Mouse (Mus musculus): Measurements from ENCODE around the gene Gtf2h4. TPM values are rescaled to one million over a fixed set of nuclear protein-coding genes. Genes with fewer than 3 reads are reported as not detected.

The Gtf2h4 gene
- polyA plus RNA-seq, 1 experiment from 2014 or later, result 30.5 TPM

- in situ Hi-C loops (cut with MboI; ENCODE audit: low pct_unique_long_range_greater_than_20kb), result no loop called here
- POLR2A ChIA-PET, result no interaction called here
- no peaks in the 10 kb centered on the region for H3K27me3 ChIP-seq
- no peak for DNase-seq (ENCODE audit: low read depth, low spot score)
- TF ChIP-seq CTCF (IDR thresholded peaks at IDR 0.05), result no peak
- CTCF ChIA-PET, result no interaction called here
- no peak for ATAC-seq
These were observed 15.0 kb upstream of the Gtf2h4 start for GRCm38 (mm10) chr17:35688347-35689175.

DNA sequence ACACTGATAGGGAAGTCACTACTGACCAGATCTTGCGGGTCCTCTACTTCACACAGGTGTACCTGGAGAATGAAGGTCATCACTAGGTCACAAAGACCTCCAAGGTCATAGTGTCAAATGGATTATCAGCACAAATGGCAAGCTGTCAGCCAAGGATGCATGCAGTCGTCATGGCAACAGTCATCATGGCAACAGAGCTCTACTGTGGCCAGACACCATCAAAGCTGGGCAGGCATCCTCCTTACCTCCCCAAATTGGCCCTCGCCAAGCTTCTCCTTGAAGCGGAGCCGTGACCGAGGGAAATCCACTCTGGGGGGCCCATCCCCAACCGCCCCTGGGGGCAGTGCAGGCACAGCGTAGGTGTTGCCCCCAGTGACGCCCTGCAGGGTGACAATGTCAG is 11.5 kb upstream of the Gtf2h4 start:
- POLR2A ChIA-PET, result interaction anchor here (1.0 to 1.2 kb wide), 2 partner anchors 12 to 17 kb away, joined by 3 to 4 read pairs; partner anchors contain the start of gene Vars2
- CTCF ChIA-PET, result interaction anchor here (1.4 kb wide), 2 partner anchors 13 to 15 kb away, joined by 3 read pairs; no protein-coding TSS in a partner anchor
- ATAC-seq (no peak), DNase-seq (ENCODE audit: low read depth, low spot score) (no peak)
- in situ Hi-C loops (cut with MboI; ENCODE audit: low pct_unique_long_range_greater_than_20kb), result no loop called here
- no peaks in the 10 kb centered on the region for H3K27me3 ChIP-seq
- no peak for TF ChIP-seq CTCF (IDR thresholded peaks at IDR 0.05)

- ATAC-seq (no peak), DNase-seq (ENCODE audit: low read depth, low spot score) (no peak)
- in situ Hi-C loops (cut with MboI; ENCODE audit: low pct_unique_long_range_greater_than_20kb), result no loop called here
- ChIA-PET CTCF (interaction anchor here (0.7 to 3.4 kb wide), 7 partner anchors 9 to 55 kb away, joined by 3 to 14 read pairs (median 4); no protein-coding TSS in a partner anchor), POLR2A (interaction anchor here (1.3 to 1.6 kb wide), 2 partner anchors 11 to 16 kb away, joined by 4 read pairs; no protein-coding TSS in a partner anchor)
- H3K27me3 ChIP-seq, result no peaks in the 10 kb centered on the region
- no peak for TF ChIP-seq CTCF (IDR thresholded peaks at IDR 0.05)
These were observed 8.4 kb upstream of the Gtf2h4 start for GRCm38 (mm10) chr17:35681986-35682385.

- in situ Hi-C loops (cut with MboI; ENCODE audit: low pct_unique_long_range_greater_than_20kb), result no loop called here
- no peaks in the 10 kb centered on the region for H3K27me3 ChIP-seq
- TF ChIP-seq CTCF (IDR thresholded peaks at IDR 0.05), result no peak
- ChIA-PET POLR2A (interaction anchor here (0.6 to 1.6 kb wide), 4 partner anchors 10 to 17 kb away, joined by 3 to 4 read pairs (median 4); no protein-coding TSS in a partner anchor), CTCF (interaction anchor here (1.3 to 3.4 kb wide), 3 partner anchors 12 to 45 kb away, joined by 5 to 14 read pairs (median 6); no protein-coding TSS in a partner anchor)
- ATAC-seq, result no peak
- no peak for DNase-seq (ENCODE audit: low read depth, low spot score)
These were observed 7.1 kb upstream of the Gtf2h4 start for GRCm38 (mm10) chr17:35680591-35680990.

GRCm38 (mm10) chr17:35672527-35672926 is 1.0 kb downstream of the Gtf2h4 start:
- ATAC-seq, result no peak
- ChIA-PET CTCF (interaction anchor here (1.0 to 1.5 kb wide), 2 partner anchors 11 to 53 kb away, joined by 3 read pairs; no protein-coding TSS in a partner anchor), POLR2A (interaction anchor here (0.6 to 2.0 kb wide), 3 partner anchors 11 to 54 kb away, joined by 3 to 4 read pairs (median 3); no protein-coding TSS in a partner anchor)
- no peak for DNase-seq (ENCODE audit: low read depth, low spot score)
- in situ Hi-C loops (cut with MboI; ENCODE audit: low pct_unique_long_range_greater_than_20kb), result no loop called here
- no peaks in the 10 kb centered on the region for H3K27me3 ChIP-seq
- no peak for TF ChIP-seq CTCF (IDR thresholded peaks at IDR 0.05)

DNA sequence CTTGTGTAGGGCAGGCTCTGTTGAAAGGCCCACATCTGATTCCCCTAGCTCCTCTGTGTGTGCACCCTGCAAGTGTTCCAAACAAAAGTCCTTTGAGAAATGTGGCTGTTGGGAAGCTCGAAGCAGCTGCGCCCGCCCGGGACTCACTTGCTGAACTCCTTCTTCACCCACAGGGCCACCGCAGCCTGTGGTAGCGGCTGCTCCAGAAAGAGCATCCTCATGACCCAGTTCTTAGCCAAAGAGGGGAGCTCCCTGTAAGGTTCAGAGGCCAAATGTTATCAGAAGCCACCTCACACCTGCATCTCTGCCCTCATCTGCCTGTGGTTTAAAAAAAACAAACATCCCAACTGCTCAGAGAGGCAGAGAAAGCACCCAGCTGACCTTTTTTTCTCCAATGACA is 1.7 kb downstream of the Gtf2h4 start:
- ChIA-PET CTCF (interaction anchor here (0.8 to 1.5 kb wide), 5 partner anchors 10 to 81 kb away, joined by 3 to 4 read pairs (median 3); no protein-coding TSS in a partner anchor), POLR2A (interaction anchor here (1.0 kb wide), 1 partner anchor 12 kb away, joined by 3 read pairs; no protein-coding TSS in a partner anchor)
- no peaks in the 10 kb centered on the region for H3K27me3 ChIP-seq
- in situ Hi-C loops (cut with MboI; ENCODE audit: low pct_unique_long_range_greater_than_20kb), result no loop called here
- ATAC-seq (no peak), DNase-seq (ENCODE audit: low read depth, low spot score) (no peak)
- TF ChIP-seq CTCF (IDR thresholded peaks at IDR 0.05), result no peak

GRCm38 (mm10) chr17:35669731-35670130 is 3.8 kb downstream of the Gtf2h4 start:
- ChIA-PET CTCF (interaction anchor here (0.8 to 1.0 kb wide), 3 partner anchors 15 to 86 kb away, joined by 3 read pairs; no protein-coding TSS in a partner anchor), POLR2A (no interaction called here)
- TF ChIP-seq CTCF (IDR thresholded peaks at IDR 0.05), result no peak

DNA sequence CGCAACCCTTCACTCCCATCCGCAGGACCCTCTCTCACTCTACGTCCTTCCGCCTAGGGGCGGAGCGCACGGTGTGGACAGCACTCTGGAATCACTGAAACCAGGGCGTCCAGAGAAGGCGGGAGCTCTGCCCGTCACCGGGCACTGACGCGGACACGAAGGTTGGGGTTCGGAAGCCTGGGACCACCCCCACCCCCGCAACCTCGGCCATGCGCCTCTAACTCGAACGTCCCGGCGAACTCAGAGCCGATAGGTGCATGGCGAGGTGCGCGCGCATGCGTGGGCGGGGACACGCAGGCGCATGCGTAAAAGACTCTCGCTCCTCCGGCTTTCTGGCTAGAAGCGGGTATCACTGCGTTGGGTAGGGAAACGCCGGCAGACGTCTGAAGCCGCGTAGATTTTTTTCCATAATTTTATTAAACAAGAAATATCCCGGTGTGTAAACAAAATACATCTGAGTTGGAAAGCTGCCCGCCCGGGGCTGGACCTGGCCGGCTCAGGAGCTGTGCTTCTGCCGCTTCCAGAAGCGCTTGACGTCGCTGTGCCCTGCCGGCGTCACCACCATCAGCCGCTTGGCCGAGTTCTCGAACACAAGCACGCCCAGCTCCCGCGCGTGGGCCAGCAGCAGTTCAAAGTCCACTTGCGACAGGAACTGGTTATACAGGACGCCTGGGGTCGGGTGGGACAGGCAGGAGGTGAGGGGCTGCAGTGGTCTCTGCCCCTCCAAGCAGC is 6.0 kb downstream of the Gtf2h4 start, which contains the start of gene Vars2:
Vars2 (minus strand) TSS at position 259 of the 732 bp plus-strand sequence.
- ATAC-seq (peak; percentile 24), DNase-seq (ENCODE audit: low read depth, low spot score) (peak; percentile 62)
- no peak for TF ChIP-seq CTCF (IDR thresholded peaks at IDR 0.05)
- no peaks in the 10 kb centered on the region for H3K27me3 ChIP-seq
- in situ Hi-C loops (cut with MboI; ENCODE audit: low pct_unique_long_range_greater_than_20kb), result loop anchor here (5.0 kb wide), 1 partner anchor 85 kb away; no protein-coding TSS in a partner anchor
- ChIA-PET POLR2A (interaction anchor here (0.7 to 1.8 kb wide), 6 partner anchors 14 to 33 kb away, joined by 3 to 7 read pairs (median 4); no protein-coding TSS in a partner anchor), CTCF (interaction anchor here (0.8 to 1.2 kb wide), 4 partner anchors 69 to 89 kb away, joined by 3 to 4 read pairs (median 3); no protein-coding TSS in a partner anchor)

More at GRCm38 (mm10) chr17:35669731-35670130, 3.8 kb downstream of the Gtf2h4 start:
- in situ Hi-C loops (cut with MboI; ENCODE audit: low pct_unique_long_range_greater_than_20kb), result loop anchor here (5.0 kb wide), 1 partner anchor 87 kb away; no protein-coding TSS in a partner anchor
- ATAC-seq (no peak), DNase-seq (ENCODE audit: low read depth, low spot score) (no peak)
- H3K27me3 ChIP-seq, result no peaks in the 10 kb centered on the region

DNA sequence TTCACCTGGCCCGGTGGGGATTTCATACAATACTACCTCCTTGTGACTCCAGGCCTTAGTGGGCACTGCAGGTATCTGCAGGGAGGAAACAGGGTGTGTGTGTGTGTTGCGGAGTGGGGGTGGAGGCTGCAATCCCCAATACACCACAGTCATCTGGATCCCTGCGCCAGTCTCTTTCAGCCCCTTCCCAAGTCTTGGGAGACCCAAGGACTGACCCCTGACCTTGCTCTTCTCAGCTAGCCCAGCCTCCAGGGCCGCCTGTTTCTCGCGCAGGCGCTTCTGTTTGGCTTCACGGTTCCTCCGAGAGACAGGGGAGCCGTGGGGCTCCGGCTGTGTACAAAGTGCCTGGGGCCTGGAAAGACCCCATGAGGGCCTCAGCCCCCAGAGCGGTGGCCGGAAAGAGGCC is 6.7 kb downstream of the Gtf2h4 start:
- ChIA-PET CTCF (interaction anchor here (0.9 to 1.2 kb wide), 2 partner anchors 83 to 89 kb away, joined by 3 read pairs; no protein-coding TSS in a partner anchor), POLR2A (interaction anchor here (1.1 to 1.8 kb wide), 3 partner anchors 19 to 32 kb away, joined by 3 to 7 read pairs (median 6); no protein-coding TSS in a partner anchor)
- ATAC-seq (no peak), DNase-seq (ENCODE audit: low read depth, low spot score) (no peak)
- in situ Hi-C loops (cut with MboI; ENCODE audit: low pct_unique_long_range_greater_than_20kb), result loop anchor here (5.0 kb wide), 1 partner anchor 85 kb away; no protein-coding TSS in a partner anchor
- TF ChIP-seq CTCF (IDR thresholded peaks at IDR 0.05), result no peak
- no peaks in the 10 kb centered on the region for H3K27me3 ChIP-seq

All from Patski (cell line).